Mouse (Mus musculus): ENCODE measurements around the gene Muc4.

Gene Muc4

GRCm38 (mm10) chr16:32829104-32829503, 93.4 kb downstream of the Muc4 start:
- ATAC-seq (ENCODE audit: insufficient number of reproducible peaks, low FRiP score, low TSS enrichment), result no peak

DNA sequence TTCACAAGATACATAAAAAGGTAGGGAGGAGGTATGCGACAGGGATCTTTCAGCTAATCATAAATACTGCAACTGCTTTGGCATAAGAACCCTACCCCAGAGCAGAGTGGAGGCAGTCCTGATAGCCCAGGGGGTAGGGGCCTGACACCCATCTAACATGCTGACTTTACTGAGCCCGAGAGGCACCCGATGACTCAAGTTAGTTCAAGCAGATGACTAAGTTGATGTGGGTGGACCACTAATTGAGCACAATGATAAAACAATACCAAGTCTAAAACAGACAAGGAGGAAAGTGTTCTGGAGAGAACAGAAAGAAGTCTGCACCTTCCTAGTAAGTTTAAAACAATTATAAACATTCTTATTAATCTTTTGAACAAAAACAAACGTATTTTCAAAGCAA, 95.8 kb downstream of the Muc4 start:
- ATAC-seq (ENCODE audit: insufficient number of reproducible peaks, low FRiP score, low TSS enrichment), result no peak
